Mouse (Mus musculus) embryo, embryonic 11.5 days (tissue): ENCODE results near the gene Sucla2.
"Not testable (repeated sequence)": the region's sequence is repeated elsewhere in the genome, so short reads cannot be mapped to it uniquely, and the experiment has no call there.

ENCODE experiments used
- DNase-seq: peaks from one replicate; pipeline ENCODE4 v3.0.0-alpha.2; 2012; ENCODE audit warnings: low read depth, low spot score

Gene Sucla2

GRCm38 (mm10) chr14:73608668-73609481, 83.8 kb downstream of the Sucla2 start:
- DNase-seq = no peak

GRCm38 (mm10) chr14:73614961-73615360, 89.8 kb downstream of the Sucla2 start:
- not testable (repeated sequence) for DNase-seq

- no peak for DNase-seq
Measured at GRCm38 (mm10) chr14:73620880-73621279, 95.8 kb downstream of the Sucla2 start.

- no peak for DNase-seq
Measured at GRCm38 (mm10) chr14:73622988-73623387, 97.9 kb downstream of the Sucla2 start.

- no peak for DNase-seq
Measured at GRCm38 (mm10) chr14:73625469-73625868, 100.3 kb downstream of the Sucla2 start.

- DNase-seq = no peak
Measured at GRCm38 (mm10) chr14:73631511-73631910, 106.4 kb downstream of the Sucla2 start.

GRCm38 (mm10) chr14:73632648-73633263, 107.6 kb downstream of the Sucla2 start:
- DNase-seq = no peak

GRCm38 (mm10) chr14:73634356-73634755, 109.2 kb downstream of the Sucla2 start:
- no peak for DNase-seq

- DNase-seq = no peak
Measured at GRCm38 (mm10) chr14:73637460-73637859, 112.3 kb downstream of the Sucla2 start.
